Mouse (Mus musculus) heart, postnatal 0 days (tissue): ENCODE measurements at regions not wholly inside any gene's neighbourhood (a gene's known extent, or its start where the extent isn't known, plus 50 kb on each side); places are given as distances from the start of the nearest gene placed in this dataset.

Source experiments
- ATAC-seq: fragments of 200-750 bp; cut with Nextera tagmentation; 2 replicates; pipeline ENCODE4 v1.8.0; 2017; ENCODE audit warnings: low read depth, moderate number of reproducible peaks, moderate library complexity; ENCODE audit not compliant: insufficient read depth
- DNase-seq: peaks from one replicate; pipeline ENCODE4 v3.0.0-alpha.2; 2016; ENCODE audit warnings: low spot score
- H3K27ac ChIP-seq: fragments of 300-500 bp; sonication (generic); 2 replicates; pipeline ENCODE4 v1.5.1; 2014; ENCODE audit warnings: low read depth, mild to moderate bottlenecking
- H3K27me3 ChIP-seq: fragments of 300-500 bp; sonication (generic); 2 replicates; pipeline ENCODE4 v1.6.1; 2014; ENCODE audit warnings: low read length, mixed read lengths; ENCODE audit not compliant: control insufficient read depth, insufficient read depth
- H3K36me3 ChIP-seq: fragments of 300-500 bp; sonication (generic); replicated peaks from 2 replicates; pipeline ENCODE4 v1.6.1; 2014; ENCODE audit warnings: low read length, mixed read lengths; ENCODE audit not compliant: control insufficient read depth, insufficient read depth
- H3K4me1 ChIP-seq: fragments of 300-500 bp; sonication (generic); 2 replicates; pipeline ENCODE4 v1.6.1; 2014; ENCODE audit warnings: antibody characterized with exemption; ENCODE audit not compliant: control insufficient read depth, insufficient read depth
- H3K4me2 ChIP-seq: fragments of 300-500 bp; sonication (generic); 2 replicates; pipeline ENCODE4 v1.6.1; 2014; ENCODE audit warnings: low read depth, mild to moderate bottlenecking, low read length, moderate library complexity
- H3K4me3 ChIP-seq: fragments of 300-500 bp; sonication (generic); 2 replicates; pipeline ENCODE4 v1.5.1; 2014; ENCODE audit warnings: low read depth, low read length
- H3K9ac ChIP-seq: fragments of 300-500 bp; sonication (generic); replicated peaks from 2 replicates; pipeline ENCODE4 v1.6.1; 2014; ENCODE audit warnings: low read depth, low read length, mixed read lengths
- H3K9me3 ChIP-seq: fragments of 300-500 bp; sonication (generic); replicated peaks from 2 replicates; pipeline ENCODE4 v1.6.1; 2016; ENCODE audit warnings: low read length; ENCODE audit not compliant: control insufficient read depth
- CTCF ChIP-seq: IDR thresholded peaks from 2 replicates; pipeline ENCODE4 v1.5.1; 2016; ENCODE audit warnings: antibody characterized with exemption, control low read depth, low read depth
- EP300 ChIP-seq: IDR thresholded peaks from 2 replicates; pipeline ENCODE4 v1.6.1; 2016; ENCODE audit warnings: antibody characterized with exemption, low read depth
- WGBS: fragments of 180-500 bp; shearing (Covaris S2); extraction: QIAGEN DNeasy Blood & Tissue Kit; methylation state at CpG from one replicate; pipeline ENCODE4 v1.1.7; 2014; 5-methylcytosine and 5-hydroxymethylcytosine counted together

GRCm38 (mm10) chr8:96132183-96132582 lies 243.8 kb upstream of the Got2 start:
- 59% methylated on average over 5 of the region's 5 CpGs for WGBS
- Histone ChIP-seq H3K36me3 (no peaks in the 10 kb centered on the region), H3K4me1 (no peaks in the 10 kb centered on the region), H3K27ac (no peak overlapping the region), H3K4me3 (no peak overlapping the region), H3K9ac (no peak overlapping the region), H3K27me3 (no peaks in the 10 kb centered on the region), H3K9me3 (no peaks in the 10 kb centered on the region), H3K4me2 (no peak overlapping the region)
- ATAC-seq: no peak
- TF ChIP-seq CTCF (no peak), EP300 (no peak)
- no peak for DNase-seq

GRCm38 (mm10) chr8:96128329-96128728 lies 240.0 kb upstream of the Got2 start:
- no peak overlapping the region for H3K4me3 ChIP-seq
- no peaks in the 10 kb centered on the region for H3K4me1 ChIP-seq
- no peaks in the 10 kb centered on the region for H3K36me3 ChIP-seq
- no peak overlapping the region for H3K4me2 ChIP-seq
- TF ChIP-seq EP300: no peak
- TF ChIP-seq CTCF: no peak
- H3K27ac ChIP-seq: no peak overlapping the region
- ATAC-seq: no peak
- DNase-seq: no peak
- H3K9me3 ChIP-seq: no peaks in the 10 kb centered on the region
- 69% methylated on average over 2 of the region's 2 CpGs for WGBS
- H3K27me3 ChIP-seq: no peaks in the 10 kb centered on the region
- H3K9ac ChIP-seq: no peak overlapping the region

- TF ChIP-seq EP300 (no peak), CTCF (no peak)
- H3K36me3 ChIP-seq: no peaks in the 10 kb centered on the region
- H3K4me2 ChIP-seq: no peak overlapping the region
- H3K4me1 ChIP-seq: no peaks in the 10 kb centered on the region
- H3K27ac ChIP-seq: no peak overlapping the region
- DNase-seq: no peak
- H3K9ac ChIP-seq: no peak overlapping the region
- no peak overlapping the region for H3K4me3 ChIP-seq
- 74% methylated on average over 5 of the region's 5 CpGs for WGBS
- no peak for ATAC-seq
- H3K27me3 ChIP-seq: no peaks in the 10 kb centered on the region
- H3K9me3 ChIP-seq: no peaks in the 10 kb centered on the region
Observed at GRCm38 (mm10) chr8:96100817-96101216, 212.5 kb upstream of the Got2 start.

- ATAC-seq (no peak), DNase-seq (no peak)
- Histone ChIP-seq H3K4me1 (no peaks in the 10 kb centered on the region), H3K9ac (no peak overlapping the region), H3K27ac (no peak overlapping the region), H3K36me3 (no peaks in the 10 kb centered on the region), H3K27me3 (no peaks in the 10 kb centered on the region), H3K4me3 (no peak overlapping the region), H3K9me3 (no peaks in the 10 kb centered on the region), H3K4me2 (no peak overlapping the region)
- TF ChIP-seq CTCF (no peak), EP300 (no peak)
- 80% methylated on average over 3 of the region's 3 CpGs for WGBS
Observed at GRCm38 (mm10) chr8:96092931-96093330, 204.6 kb upstream of the Got2 start.

- WGBS: 78% methylated on average over 1 of the region's 1 CpGs
- Histone ChIP-seq H3K36me3 (no peaks in the 10 kb centered on the region), H3K9me3 (no peaks in the 10 kb centered on the region), H3K4me3 (no peak overlapping the region), H3K4me1 (no peaks in the 10 kb centered on the region), H3K27ac (no peak overlapping the region), H3K27me3 (no peaks in the 10 kb centered on the region), H3K4me2 (no peak overlapping the region), H3K9ac (no peak overlapping the region)
- no peak for DNase-seq
- TF ChIP-seq EP300: no peak
- TF ChIP-seq CTCF: no peak
- ATAC-seq: no peak
Observed at GRCm38 (mm10) chr8:96090231-96090630, 201.9 kb upstream of the Got2 start.

- no peak overlapping the region for H3K27ac ChIP-seq
- no peaks in the 10 kb centered on the region for H3K27me3 ChIP-seq
- H3K9me3 ChIP-seq: no peaks in the 10 kb centered on the region
- H3K4me1 ChIP-seq: no peaks in the 10 kb centered on the region
- H3K9ac ChIP-seq: no peak overlapping the region
- DNase-seq (no peak), ATAC-seq (no peak)
- 72% methylated on average over 5 of the region's 5 CpGs for WGBS
- H3K4me3 ChIP-seq: no peak overlapping the region
- no peak overlapping the region for H3K4me2 ChIP-seq
- TF ChIP-seq CTCF: no peak
- no peak for TF ChIP-seq EP300
- no peaks in the 10 kb centered on the region for H3K36me3 ChIP-seq
Observed at GRCm38 (mm10) chr8:96068306-96068705, 180.0 kb upstream of the Got2 start.
